Comparison of ENCODE assay signal across 8 mouse cellular contexts in the genomic region with DNA sequence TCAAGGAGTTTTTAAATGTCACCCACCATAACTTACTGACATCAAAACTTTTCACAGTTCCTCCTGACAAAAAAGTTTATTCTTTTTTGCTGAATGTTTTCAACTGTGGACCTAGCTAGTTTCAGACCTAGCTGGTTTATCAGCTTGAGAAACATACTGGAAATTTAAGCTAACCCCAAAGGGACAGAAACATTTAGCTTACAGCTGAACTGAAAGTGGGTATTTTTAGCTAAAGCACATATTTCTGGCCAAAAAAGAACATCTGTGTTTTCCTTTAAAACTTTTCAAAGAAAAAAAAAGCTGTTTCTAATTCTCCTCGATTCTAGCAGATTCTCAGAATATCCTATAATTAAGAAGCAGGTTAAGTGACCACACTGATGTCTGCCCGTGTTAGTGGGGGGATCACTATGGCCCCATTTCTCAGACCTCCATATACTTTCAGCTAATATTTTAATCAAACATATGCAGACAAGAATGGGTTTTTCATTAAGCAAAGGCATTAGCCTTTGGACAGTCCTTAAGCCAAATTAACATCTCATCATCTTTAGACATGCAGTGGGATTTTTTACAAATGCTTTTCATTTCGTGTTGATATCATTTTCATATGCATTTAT. TPM values are rescaled to one million over a fixed set of nuclear protein-coding genes. Genes with fewer than 3 reads are reported as not detected.
A peak's percentile ranks its signal among the peaks of the same experiment; 100 is the strongest.
DNase-seq lines count a peak whose midpoint lies in the region; ATAC-seq and TF ChIP-seq lines count a peak whose summit lies in the region.

No protein-coding gene starts in this region.

- no peaks in the 10 kb centered on the region for H3K9me3 ChIP-seq in intestine, postnatal 0 days (ENCODE audit: control insufficient read depth)
- no peaks in the 10 kb centered on the region for H3K9me3 ChIP-seq in neural tube, embryonic 13.5 days

- H3K4me1 ChIP-seq in liver, adult 2 months (ENCODE audit: control insufficient read depth, insufficient read depth, low read length) = peaks cover 2% of the 10 kb centered on the region
- H3K4me1 ChIP-seq in embryonic fibroblast, embryonic 13.5 days (ENCODE audit: control insufficient read depth, insufficient read depth, low read length) = no peaks in the 10 kb centered on the region; the same call in 1 of the 2 replicates
- no peaks in the 10 kb centered on the region for H3K4me1 ChIP-seq in intestine, postnatal 0 days (replicated peaks; ENCODE audit: control insufficient read depth, insufficient read depth, low read length)
- H3K4me1 ChIP-seq in neural tube, embryonic 13.5 days (replicated peaks) = peaks cover 22% of the 10 kb centered on the region

- TF ChIP-seq CTCF in liver, adult 2 months (IDR thresholded peaks at IDR 0.05; ENCODE audit: low read depth, low read length) = no peak
- TF ChIP-seq CTCF in embryonic fibroblast, embryonic 13.5 days (IDR thresholded peaks at IDR 0.05; ENCODE audit: borderline replicate concordance, insufficient read depth, low read length) = no peak
- TF ChIP-seq CTCF in intestine, postnatal 0 days (IDR thresholded peaks at IDR 0.05; ENCODE audit: low read depth) = no peak

- peak overlapping the region; percentile 76 for H3K9ac ChIP-seq in liver, adult 2 months (ENCODE audit: low read depth, low read length)
- H3K9ac ChIP-seq in intestine, postnatal 0 days (ENCODE audit: low read depth, low read length) = no peak overlapping the region
- H3K9ac ChIP-seq in neural tube, embryonic 13.5 days = peak overlapping the region; percentile 94

- peaks cover 18% of the 10 kb centered on the region; the same call in 1 of the 2 replicates for H3K79me2 ChIP-seq in liver, adult 2 months (ENCODE audit: control insufficient read depth, insufficient read depth, low read length)

- H3K4me2 ChIP-seq in intestine, postnatal 0 days (replicated peaks; ENCODE audit: low read depth) = peak overlapping the region; percentile 75
- peak overlapping the region; percentile 64 for H3K4me2 ChIP-seq in neural tube, embryonic 13.5 days

- ATAC-seq in intestine, postnatal 0 days = no peak
- ATAC-seq in neural tube, embryonic 13.5 days (ENCODE audit: low read depth) = no peak

- H3K36me3 ChIP-seq in liver, adult 2 months (ENCODE audit: control insufficient read depth, insufficient read depth, low read length) = peaks cover 16% of the 10 kb centered on the region
- no peaks in the 10 kb centered on the region for H3K36me3 ChIP-seq in intestine, postnatal 0 days (ENCODE audit: control insufficient read depth, insufficient read depth)
- H3K36me3 ChIP-seq in neural tube, embryonic 13.5 days = peaks cover 3% of the 10 kb centered on the region

- WGBS in liver, adult 2 months = 27% methylated on average over 3 of the region's 3 CpGs
- 29% methylated on average over 3 of the region's 3 CpGs for WGBS in intestine, postnatal 0 days
- WGBS in neural tube, embryonic 13.5 days = 52% methylated on average over 3 of the region's 3 CpGs

- H3K27ac ChIP-seq in liver, adult 2 months (replicated peaks; ENCODE audit: insufficient read depth, low read depth, low read length) = peak overlapping the region; percentile 26
- H3K27ac ChIP-seq in embryonic fibroblast, embryonic 13.5 days (ENCODE audit: insufficient read depth, low read length) = peak overlapping the region; percentile 11; the same call in 1 of the 2 replicates
- no peak overlapping the region for H3K27ac ChIP-seq in intestine, postnatal 0 days (ENCODE audit: low read depth, low read length)
- no peak overlapping the region for H3K27ac ChIP-seq in neural tube, embryonic 13.5 days (replicated peaks)

- no peaks in the 10 kb centered on the region for H3K27me3 ChIP-seq in liver, adult 2 months (ENCODE audit: control insufficient read depth, insufficient read depth, low read length)
- H3K27me3 ChIP-seq in intestine, postnatal 0 days (replicated peaks; ENCODE audit: control insufficient read depth, insufficient read depth, low read length) = no peaks in the 10 kb centered on the region
- H3K27me3 ChIP-seq in neural tube, embryonic 13.5 days = no peaks in the 10 kb centered on the region

- peak; percentile 32 for DNase-seq in liver, adult 2 months (ENCODE audit: extremely low read depth, low read depth, low spot score)
- no peak for DNase-seq in liver
- no peak for DNase-seq in cerebellum, adult 11-12 months
- DNase-seq in layer of hippocampus, adult 18-20 months (ENCODE audit: low spot score in 2 of 2) = no peak
- DNase-seq in lung, postnatal 14 days = no peak

- H3K4me3 ChIP-seq in liver, adult 2 months (ENCODE audit: insufficient read depth, low read depth, low read length) = peak overlapping the region; percentile 77
- no peak overlapping the region for H3K4me3 ChIP-seq in embryonic fibroblast, embryonic 13.5 days (ENCODE audit: insufficient read depth, low read length)
- H3K4me3 ChIP-seq in intestine, postnatal 0 days (ENCODE audit: low read depth, low read length) = peak overlapping the region; percentile 80; the same call in 1 of the 2 replicates
- H3K4me3 ChIP-seq in neural tube, embryonic 13.5 days = peak overlapping the region; percentile 80

- TF ChIP-seq POLR2A in liver, adult 2 months (IDR thresholded peaks at IDR 0.05; ENCODE audit: extremely low read depth, insufficient read depth, low read length) = no peak
- no peak for TF ChIP-seq POLR2A in embryonic fibroblast, embryonic 13.5 days (IDR thresholded peaks at IDR 0.05; ENCODE audit: low read depth, low read length)

RNA-seq across cellular contexts. Expression of a gene that starts 10.9 kb away (rescaled TPM):
- 95.9 and 237 TPM in 2 replicates for total RNA-seq in liver, adult 2 months (2014; rRNA removed)
- 6.6 and 11.0 TPM in 2 replicates for polyA plus RNA-seq in liver, adult 2 months (2012; rRNA removed)
- polyA plus RNA-seq in embryonic fibroblast, embryonic 13.5 days (2011; ENCODE audit: insufficient read length, low read depth, missing spikeins) = 17.9 and 36.2 TPM in 2 replicates
- 33.7 and 34.3 TPM in 2 replicates for polyA plus RNA-seq in intestine, postnatal 0 days (2015; fragmentation: Nextera tagmentation; extraction: Ambion mirVana)
- polyA plus RNA-seq in neural tube, embryonic 13.5 days (2015; fragmentation: Nextera tagmentation; extraction: Ambion mirVana) = 84.8 and 89.7 TPM in 2 replicates
- 10 to 100 TPM; 51.8 to 57.3 TPM for total RNA-seq in layer of hippocampus, adult 18-20 months (2021)

Comparison
In these comparisons a context has a peak if more than half of its experiments do, and no peak if none do; other contexts are left out.
1. H3K27ac ChIP-seq: peak in liver, adult 2 months (single experiment) and embryonic fibroblast, embryonic 13.5 days (single experiment); none in intestine, postnatal 0 days (single experiment) and neural tube, embryonic 13.5 days (single experiment).